Mouse (Mus musculus) liver, embryonic 11.5 days (tissue): ENCODE measurements around the gene Myo3b. TPM values are rescaled to one million over a fixed set of nuclear protein-coding genes. Genes with fewer than 3 reads are reported as not detected.

Experiments used
- ATAC-seq: fragments of 200-750 bp; cut with Nextera tagmentation; replicated peaks from 2 replicates; pipeline ENCODE4 v1.8.0; 2017; ENCODE audit warnings: moderate number of reproducible peaks, mild to moderate bottlenecking, moderate TSS enrichment, moderate library complexity; ENCODE audit not compliant: low FRiP score
- DNase-seq: peaks from one replicate; pipeline ENCODE4 v3.0.0-alpha.2; 2017; ENCODE audit warnings: low spot score
- H3K27ac ChIP-seq: fragments of 300-500 bp; sonication (generic); 2 replicates; pipeline ENCODE4 v1.5.1; 2014; ENCODE audit warnings: mild to moderate bottlenecking, low read depth, low read length, control low read depth
- H3K27me3 ChIP-seq: fragments of 300-500 bp; sonication (generic); replicated peaks from 2 replicates; pipeline ENCODE4 v1.6.1; 2014; ENCODE audit warnings: low read length, mixed read lengths; ENCODE audit not compliant: control insufficient read depth, insufficient read depth
- H3K36me3 ChIP-seq: fragments of 300-500 bp; sonication (generic); 2 replicates; pipeline ENCODE4 v1.6.1; 2014; ENCODE audit warnings: mild to moderate bottlenecking, low read length, moderate library complexity, mixed read lengths; ENCODE audit not compliant: control insufficient read depth, insufficient read depth
- H3K4me1 ChIP-seq: fragments of 300-500 bp; sonication (generic); replicated peaks from 2 replicates; pipeline ENCODE4 v1.6.1; 2014; ENCODE audit warnings: low read length, mixed read lengths; ENCODE audit not compliant: control insufficient read depth, insufficient read depth
- H3K4me2 ChIP-seq: fragments of 300-500 bp; sonication (generic); 2 replicates; pipeline ENCODE4 v1.6.1; 2014; ENCODE audit warnings: mild to moderate bottlenecking, control low read depth, moderate library complexity
- H3K4me3 ChIP-seq: fragments of 300-500 bp; sonication (generic); 2 replicates; pipeline ENCODE4 v1.5.1; 2014; ENCODE audit warnings: low read depth, low read length, control low read depth
- H3K9ac ChIP-seq: fragments of 300-500 bp; sonication (generic); 2 replicates; pipeline ENCODE4 v1.6.1; 2014; ENCODE audit warnings: low read depth, low read length, control low read depth
- H3K9me3 ChIP-seq: fragments of 300-500 bp; sonication (generic); 2 replicates; pipeline ENCODE4 v1.6.1; 2016; ENCODE audit warnings: low read length, inconsistent platforms, mixed read lengths; ENCODE audit not compliant: control insufficient read depth
- WGBS: fragments of 180-500 bp; shearing (Covaris S2); extraction: QIAGEN DNeasy Blood & Tissue Kit; methylation state at CpG from one replicate; pipeline ENCODE4 v1.1.7; 2014; 5-methylcytosine and 5-hydroxymethylcytosine counted together
- polyA plus RNA-seq: library from polyadenylated mRNA; unstranded; fragments of >200 nt; fragmentation: Nextera tagmentation; extraction: Ambion mirVana; gene quantifications from 2 replicates; pipeline ENCODE4 v1.2.1, GENCODE M21; 2014

Myo3b gene
- polyA plus RNA-seq, 1 experiment from 2014 or later: not detected

GRCm38 (mm10) chr2:70315125-70315524, 276.2 kb downstream of the Myo3b start:
- Histone ChIP-seq H3K9me3 (no peaks in the 10 kb centered on the region), H3K4me2 (no peak overlapping the region), H3K27me3 (0 out of 2 replicates have a peak, but pooled peaks cover 2% of the 10 kb centered on the region), H3K4me1 (no peaks in the 10 kb centered on the region; the same call in 1 of the 2 replicates), H3K4me3 (no peak overlapping the region), H3K27ac (no peak overlapping the region), H3K9ac (no peak overlapping the region), H3K36me3 (no peaks in the 10 kb centered on the region)
- no peak for DNase-seq
- no peak for ATAC-seq
- WGBS: 49% methylated on average over 9 of the region's 9 CpGs

GRCm38 (mm10) chr2:70315734-70316133, 276.8 kb downstream of the Myo3b start:
- Histone ChIP-seq H3K4me3 (no peak overlapping the region), H3K9me3 (no peaks in the 10 kb centered on the region), H3K27ac (no peak overlapping the region), H3K27me3 (0 out of 2 replicates have a peak, but pooled peaks cover 2% of the 10 kb centered on the region), H3K4me1 (no peaks in the 10 kb centered on the region; the same call in 1 of the 2 replicates), H3K4me2 (no peak overlapping the region), H3K9ac (no peak overlapping the region), H3K36me3 (no peaks in the 10 kb centered on the region)
- no peak for ATAC-seq
- DNase-seq: no peak
- 69% methylated on average over 3 of the region's 3 CpGs for WGBS

- H3K36me3 ChIP-seq: no peaks in the 10 kb centered on the region
- no peak overlapping the region for H3K4me2 ChIP-seq
- no peak overlapping the region for H3K27ac ChIP-seq
- H3K4me1 ChIP-seq: no peaks in the 10 kb centered on the region; the same call in 1 of the 2 replicates
- no peak overlapping the region for H3K9ac ChIP-seq
- 40% methylated on average over 6 of the region's 6 CpGs for WGBS
- DNase-seq: no peak
- ATAC-seq: no peak
- no peaks in the 10 kb centered on the region for H3K9me3 ChIP-seq
- H3K4me3 ChIP-seq: no peak overlapping the region
- 0 out of 2 replicates have a peak, but pooled peaks cover 2% of the 10 kb centered on the region for H3K27me3 ChIP-seq
Observed at GRCm38 (mm10) chr2:70317850-70318249, 278.9 kb downstream of the Myo3b start.

- ATAC-seq (no peak), DNase-seq (no peak)
- 60% methylated on average over 5 of the region's 5 CpGs for WGBS
- no peak overlapping the region for H3K4me2 ChIP-seq
- H3K27me3 ChIP-seq: 0 out of 2 replicates have a peak, but pooled peaks cover 2% of the 10 kb centered on the region
- H3K4me3 ChIP-seq: no peak overlapping the region
- H3K9ac ChIP-seq: no peak overlapping the region
- H3K27ac ChIP-seq: no peak overlapping the region
- H3K36me3 ChIP-seq: no peaks in the 10 kb centered on the region
- H3K9me3 ChIP-seq: no peaks in the 10 kb centered on the region
- H3K4me1 ChIP-seq: no peaks in the 10 kb centered on the region; the same call in 1 of the 2 replicates
Observed at GRCm38 (mm10) chr2:70318861-70319555, 280.1 kb downstream of the Myo3b start.

GRCm38 (mm10) chr2:70322767-70323166, 283.8 kb downstream of the Myo3b start:
- DNase-seq: no peak
- Histone ChIP-seq H3K4me1 (no peaks in the 10 kb centered on the region; the same call in 1 of the 2 replicates), H3K27ac (no peak overlapping the region), H3K4me2 (no peak overlapping the region), H3K4me3 (no peak overlapping the region), H3K27me3 (0 out of 2 replicates have a peak, but pooled peaks cover 2% of the 10 kb centered on the region), H3K36me3 (no peaks in the 10 kb centered on the region), H3K9me3 (no peaks in the 10 kb centered on the region), H3K9ac (no peak overlapping the region)
- WGBS: 63% methylated on average over 9 of the region's 9 CpGs
- no peak for ATAC-seq

GRCm38 (mm10) chr2:70327602-70328001, 288.7 kb downstream of the Myo3b start:
- Histone ChIP-seq H3K9me3 (no peaks in the 10 kb centered on the region), H3K27me3 (no peaks in the 10 kb centered on the region), H3K36me3 (no peaks in the 10 kb centered on the region), H3K4me1 (no peaks in the 10 kb centered on the region), H3K4me3 (no peak overlapping the region), H3K9ac (no peak overlapping the region), H3K4me2 (no peak overlapping the region), H3K27ac (no peak overlapping the region)
- ATAC-seq (no peak), DNase-seq (no peak)
- WGBS: 82% methylated on average over 11 of the region's 11 CpGs

GRCm38 (mm10) chr2:70332905-70333304, 294.0 kb downstream of the Myo3b start:
- ATAC-seq (no peak), DNase-seq (no peak)
- Histone ChIP-seq H3K9ac (no peak overlapping the region), H3K36me3 (no peaks in the 10 kb centered on the region), H3K27me3 (no peaks in the 10 kb centered on the region; the same call in 1 of the 2 replicates), H3K4me1 (peaks cover 8% of the 10 kb centered on the region), H3K4me2 (no peak overlapping the region), H3K9me3 (no peaks in the 10 kb centered on the region), H3K27ac (no peak overlapping the region), H3K4me3 (no peak overlapping the region)
- 89% methylated on average over 6 of the region's 6 CpGs for WGBS

- DNase-seq (no peak), ATAC-seq (no peak)
- no peak overlapping the region for H3K27ac ChIP-seq
- H3K36me3 ChIP-seq: no peaks in the 10 kb centered on the region
- peaks cover 8% of the 10 kb centered on the region for H3K4me1 ChIP-seq
- H3K27me3 ChIP-seq: no peaks in the 10 kb centered on the region; the same call in 1 of the 2 replicates
- 85% methylated on average over 6 of the region's 6 CpGs for WGBS
- no peak overlapping the region for H3K4me2 ChIP-seq
- H3K9me3 ChIP-seq: no peaks in the 10 kb centered on the region
- H3K4me3 ChIP-seq: no peak overlapping the region
- H3K9ac ChIP-seq: no peak overlapping the region
Observed at GRCm38 (mm10) chr2:70333553-70333952, 294.6 kb downstream of the Myo3b start.

- WGBS: 72% methylated on average over 6 of the region's 6 CpGs
- Histone ChIP-seq H3K27me3 (no peaks in the 10 kb centered on the region; the same call in 1 of the 2 replicates), H3K4me1 (peaks cover 8% of the 10 kb centered on the region), H3K9me3 (no peaks in the 10 kb centered on the region), H3K36me3 (no peaks in the 10 kb centered on the region), H3K9ac (no peak overlapping the region), H3K27ac (no peak overlapping the region), H3K4me3 (no peak overlapping the region), H3K4me2 (no peak overlapping the region)
- DNase-seq (no peak), ATAC-seq (no peak)
Observed at GRCm38 (mm10) chr2:70336551-70336950, 297.6 kb downstream of the Myo3b start.
